Comparison of ENCODE assay signal across 26 mouse cellular contexts in genomic region chr2:145574148-145574547, GRCm38 (mm10).
"Had no signal": no experiment of that assay in that cellular context is flagged by ENCODE, and none has a peak within 500 bp of the region (broad histone marks: within the 10 kb centered on the region; RNA-seq: fewer than 3 reads in every experiment).

No protein-coding gene starts in this region.

- H3K4me3 ChIP-seq: gastrocnemius, adult 2 months; heart, embryonic 13.5 days; heart, embryonic 15.5 days; hindbrain, embryonic 13.5 days; hindbrain, embryonic 15.5 days; kidney, embryonic 15.5 days; limb, embryonic 13.5 days; limb, embryonic 15.5 days; liver, embryonic 12.5 days had no signal

- H3K9me3 ChIP-seq: heart, embryonic 13.5 days; heart, embryonic 15.5 days; hindbrain, embryonic 13.5 days; hindbrain, embryonic 15.5 days; kidney, embryonic 15.5 days; limb, embryonic 13.5 days; limb, embryonic 15.5 days; liver, embryonic 12.5 days had no signal

- DNase-seq: gastrocnemius, adult 2 months; gastrocnemius, postnatal 10 days; gastrocnemius, postnatal 25 days; heart, adult 18-20 months; heart, postnatal 14 days; heart, postnatal 36 days; kidney, adult 11 months; kidney, adult 2 months; kidney, adult 9 months; kidney, postnatal 14 days; kidney, postnatal 36 days; layer of hippocampus, adult 9-11 months; layer of hippocampus, postnatal 36 days; left cerebral cortex, postnatal 4 days had no signal

- H3K27ac ChIP-seq: gastrocnemius, adult 2 months; heart, embryonic 13.5 days; heart, embryonic 15.5 days; hindbrain, embryonic 13.5 days; hindbrain, embryonic 15.5 days; hindbrain, postnatal 0 days; kidney, embryonic 15.5 days; kidney, postnatal 0 days; limb, embryonic 13.5 days; limb, embryonic 15.5 days; liver, embryonic 12.5 days; liver, embryonic 14.5 days had no signal

- H3K36me3 ChIP-seq: heart, embryonic 13.5 days; heart, embryonic 15.5 days; hindbrain, embryonic 13.5 days; hindbrain, embryonic 15.5 days; kidney, embryonic 15.5 days; limb, embryonic 13.5 days; limb, embryonic 15.5 days; liver, embryonic 12.5 days had no signal

- H3K4me1 ChIP-seq: heart, embryonic 13.5 days; heart, embryonic 15.5 days; hindbrain, embryonic 15.5 days; kidney, embryonic 15.5 days; limb, embryonic 13.5 days; limb, embryonic 15.5 days; liver, embryonic 12.5 days had no signal

- ATAC-seq: hindbrain, postnatal 0 days; intestine, embryonic 16.5 days; liver, embryonic 12.5 days had no signal

- H3K27me3 ChIP-seq: heart, embryonic 13.5 days; heart, embryonic 15.5 days; hindbrain, embryonic 13.5 days; hindbrain, embryonic 15.5 days; kidney, embryonic 15.5 days; limb, embryonic 13.5 days; limb, embryonic 15.5 days; liver, embryonic 12.5 days had no signal
